Mouse (Mus musculus) cerebellum, adult 2 months (tissue): Measurements from ENCODE around the gene Gm21188.
"Not testable (repeated sequence)": the region's sequence is repeated elsewhere in the genome, so short reads cannot be mapped to it uniquely, and the experiment has no call there.

Source experiments
- CTCF ChIP-seq: fragments of 200-500 bp; IDR thresholded peaks from 2 replicates; pipeline ENCODE4 v1.5.1; 2011; ENCODE audit warnings: low read depth, mild to moderate bottlenecking, control low read depth, low read length, moderate library complexity, borderline replicate concordance; ENCODE audit not compliant: insufficient read depth
- POLR2A ChIP-seq: fragments of 200-500 bp; IDR thresholded peaks from 2 replicates; pipeline ENCODE4 v1.6.1; 2011; ENCODE audit warnings: low read length, control low read depth, borderline replicate concordance; ENCODE audit not compliant: insufficient read depth

DNA sequence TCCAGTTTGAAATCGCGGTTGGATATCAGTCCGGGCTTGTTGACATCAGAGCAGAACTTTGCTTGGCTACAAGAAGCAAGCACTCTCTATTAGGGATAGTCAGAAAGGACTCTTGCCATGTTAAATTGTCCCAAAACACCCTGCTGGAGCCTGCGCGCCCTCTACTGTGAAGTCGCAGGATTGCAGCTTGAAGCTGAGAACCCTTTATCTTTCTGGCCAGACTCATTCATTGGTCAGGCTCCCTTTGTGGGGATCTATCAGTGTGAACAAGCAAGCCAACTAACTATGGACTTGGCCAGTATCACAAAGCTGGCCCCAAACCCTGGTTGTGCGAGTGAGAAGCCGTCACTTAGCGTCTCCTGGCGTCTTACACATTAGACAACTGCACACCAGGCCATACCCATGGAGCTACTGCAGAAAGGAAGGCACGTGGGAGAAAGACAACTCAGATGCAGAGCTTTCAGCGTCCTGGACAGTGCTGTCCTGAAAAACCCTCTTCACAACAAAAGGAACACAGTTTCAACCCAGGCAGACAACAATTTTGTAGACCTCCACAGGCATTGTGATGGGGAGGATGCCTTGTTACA, 18.1 kb upstream of the Gm21188 start:
- not testable (repeated sequence) for TF ChIP-seq CTCF, POLR2A
